Mouse (Mus musculus) kidney, postnatal 0 days (tissue): ENCODE measurements around the gene Pcyt1b. TPM values are rescaled to one million over a fixed set of nuclear protein-coding genes. Genes with fewer than 3 reads are reported as not detected.

Experiments used
- ATAC-seq: fragments of 200-750 bp; cut with Nextera tagmentation; replicated peaks from 2 replicates; pipeline ENCODE4 v1.8.0; 2017; ENCODE audit warnings: low read depth, moderate number of reproducible peaks, moderate TSS enrichment, moderate library complexity; ENCODE audit not compliant: low FRiP score
- DNase-seq: peaks from one replicate; pipeline ENCODE4 v3.0.0-alpha.2; 2016; ENCODE audit warnings: low spot score
- H3K27ac ChIP-seq: fragments of 300-500 bp; sonication (generic); 2 replicates; pipeline ENCODE4 v1.5.1; 2014; ENCODE audit warnings: mild to moderate bottlenecking
- H3K27me3 ChIP-seq: fragments of 300-500 bp; sonication (generic); 2 replicates; pipeline ENCODE4 v1.6.1; 2014; ENCODE audit warnings: low read length, mixed read lengths; ENCODE audit not compliant: insufficient read depth
- H3K36me3 ChIP-seq: fragments of 300-500 bp; sonication (generic); 2 replicates; pipeline ENCODE4 v1.6.1; 2014; ENCODE audit warnings: low read length, mixed read lengths; ENCODE audit not compliant: insufficient read depth
- H3K4me1 ChIP-seq: fragments of 300-500 bp; sonication (generic); replicated peaks from 2 replicates; pipeline ENCODE4 v1.6.1; 2014; ENCODE audit warnings: antibody characterized with exemption, low read length, mixed read lengths; ENCODE audit not compliant: insufficient read depth
- H3K4me2 ChIP-seq: fragments of 300-500 bp; sonication (generic); 2 replicates; pipeline ENCODE4 v1.6.1; 2014; ENCODE audit warnings: mild to moderate bottlenecking, low read length, moderate library complexity, mixed read lengths
- H3K4me3 ChIP-seq: fragments of 300-500 bp; sonication (generic); replicated peaks from 2 replicates; pipeline ENCODE4 v1.5.1; 2014; ENCODE audit warnings: low read depth, low read length
- H3K9ac ChIP-seq: fragments of 300-500 bp; sonication (generic); 2 replicates; pipeline ENCODE4 v1.6.1; 2014; ENCODE audit warnings: low read depth, low read length
- H3K9me3 ChIP-seq: fragments of 300-500 bp; sonication (generic); replicated peaks from 2 replicates; pipeline ENCODE4 v1.6.1; 2016; ENCODE audit warnings: low read length, inconsistent platforms, mixed read lengths
- CTCF ChIP-seq: IDR thresholded peaks from 2 replicates; pipeline ENCODE4 v1.5.1; 2016; ENCODE audit warnings: antibody characterized with exemption, low read depth, mild to moderate bottlenecking, moderate library complexity
- WGBS: fragments of 180-500 bp; shearing (Covaris S2); extraction: QIAGEN DNeasy Blood & Tissue Kit; methylation state at CpG from one replicate; pipeline ENCODE4 v1.1.7; 2014; 5-methylcytosine and 5-hydroxymethylcytosine counted together
- polyA plus RNA-seq: library from polyadenylated mRNA; unstranded; fragments of >200 nt; fragmentation: Nextera tagmentation; extraction: Ambion mirVana; gene quantifications from 2 replicates; pipeline ENCODE4 v1.2.1, GENCODE M21; 2015

Pcyt1b gene
- polyA plus RNA-seq, 1 experiment from 2014 or later, result 0.29 TPM

DNA sequence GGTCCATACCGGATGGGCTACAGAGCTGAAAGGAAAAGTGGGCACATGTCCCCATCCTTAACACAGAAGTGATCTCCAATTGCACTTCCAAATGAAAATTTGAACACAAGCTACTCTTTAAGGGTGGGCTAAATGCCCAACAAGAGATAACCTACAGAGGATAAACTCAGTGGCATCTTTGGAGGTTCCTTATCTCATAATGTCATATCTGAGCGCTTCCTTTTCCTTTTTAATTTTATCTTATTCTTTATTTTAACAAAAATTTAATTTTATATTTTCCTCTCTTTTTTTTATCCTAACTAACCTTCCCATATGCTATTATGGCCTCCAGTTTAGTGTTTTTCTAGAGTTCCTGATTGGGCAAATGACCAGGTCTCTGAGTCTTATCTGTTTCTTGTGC, 3.9 kb upstream of the Pcyt1b start:
- Histone ChIP-seq H3K4me1 (no peaks in the 10 kb centered on the region), H3K36me3 (no peaks in the 10 kb centered on the region), H3K9me3 (no peaks in the 10 kb centered on the region), H3K27ac (no peak overlapping the region), H3K27me3 (no peaks in the 10 kb centered on the region), H3K4me3 (no peak overlapping the region), H3K9ac (no peak overlapping the region), H3K4me2 (no peak overlapping the region)
- no peak for TF ChIP-seq CTCF
- WGBS, result 86% methylated on average over 2 of the region's 2 CpGs
- DNase-seq (no peak), ATAC-seq (no peak)

- H3K4me2 ChIP-seq, result no peak overlapping the region
- no peak overlapping the region for H3K4me3 ChIP-seq
- no peak for TF ChIP-seq CTCF
- WGBS, result 84% methylated on average over 5 of the region's 5 CpGs
- no peak for DNase-seq
- ATAC-seq, result no peak
- no peak overlapping the region for H3K27ac ChIP-seq
- H3K36me3 ChIP-seq, result no peaks in the 10 kb centered on the region
- no peaks in the 10 kb centered on the region for H3K4me1 ChIP-seq
- no peak overlapping the region for H3K9ac ChIP-seq
- no peaks in the 10 kb centered on the region for H3K9me3 ChIP-seq
- H3K27me3 ChIP-seq, result no peaks in the 10 kb centered on the region
These were observed 490 bp downstream of the Pcyt1b start for GRCm38 (mm10) chrX:93655153-93655552.

- 84% methylated on average over 5 of the region's 5 CpGs for WGBS
These were observed 9.4 kb downstream of the Pcyt1b start for GRCm38 (mm10) chrX:93663919-93664586.

GRCm38 (mm10) chrX:93664787-93665186, 10.1 kb downstream of the Pcyt1b start:
- ATAC-seq (no peak), DNase-seq (no peak)
- H3K9ac ChIP-seq, result no peak overlapping the region
- H3K27ac ChIP-seq, result no peak overlapping the region
- no peak overlapping the region for H3K4me3 ChIP-seq
- 66% methylated on average over 4 of the region's 4 CpGs for WGBS
- H3K4me2 ChIP-seq, result no peak overlapping the region
- H3K27me3 ChIP-seq, result no peaks in the 10 kb centered on the region
- H3K36me3 ChIP-seq, result no peaks in the 10 kb centered on the region
- TF ChIP-seq CTCF, result no peak
- H3K4me1 ChIP-seq, result no peaks in the 10 kb centered on the region
- no peaks in the 10 kb centered on the region for H3K9me3 ChIP-seq

More at GRCm38 (mm10) chrX:93663919-93664586, 9.4 kb downstream of the Pcyt1b start:
- H3K9me3 ChIP-seq, result no peaks in the 10 kb centered on the region
- H3K4me1 ChIP-seq, result no peaks in the 10 kb centered on the region
- H3K4me2 ChIP-seq, result no peak overlapping the region
- H3K9ac ChIP-seq, result no peak overlapping the region
- no peak overlapping the region for H3K27ac ChIP-seq
- ATAC-seq, result no peak
- H3K36me3 ChIP-seq, result no peaks in the 10 kb centered on the region
- TF ChIP-seq CTCF, result no peak
- no peak overlapping the region for H3K4me3 ChIP-seq
- H3K27me3 ChIP-seq, result no peaks in the 10 kb centered on the region
- no peak for DNase-seq

DNA sequence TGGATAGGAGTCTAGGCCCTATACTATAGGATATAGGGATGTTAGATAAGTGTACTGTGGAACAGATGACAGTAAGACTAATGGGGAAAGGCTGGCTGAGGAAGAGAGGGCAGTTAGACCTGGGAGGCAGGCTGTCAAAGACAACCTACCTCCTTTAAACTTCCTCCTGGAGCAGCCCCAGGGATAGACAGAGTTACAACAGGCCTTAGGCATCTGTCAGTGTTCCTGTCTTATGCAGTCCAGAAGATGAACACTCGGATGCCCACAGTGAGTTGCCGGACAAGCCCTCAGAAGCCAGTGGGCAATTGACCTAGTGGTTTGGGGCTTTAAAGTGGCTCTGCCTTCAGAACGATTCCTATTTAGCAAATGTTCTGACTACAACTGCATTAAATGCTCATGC, 19.8 kb downstream of the Pcyt1b start:
- peak overlapping the region; percentile 57; the same call in 1 of the 2 replicates for H3K4me2 ChIP-seq
- ATAC-seq, result no peak
- no peaks in the 10 kb centered on the region for H3K4me1 ChIP-seq
- TF ChIP-seq CTCF, result no peak
- H3K27me3 ChIP-seq, result peaks cover 3% of the 10 kb centered on the region; the same call in 1 of the 2 replicates
- 43% methylated on average over 3 of the region's 3 CpGs for WGBS
- no peaks in the 10 kb centered on the region for H3K36me3 ChIP-seq
- no peaks in the 10 kb centered on the region for H3K9me3 ChIP-seq
- DNase-seq, result no peak
- no peak overlapping the region for H3K9ac ChIP-seq
- no peak overlapping the region for H3K4me3 ChIP-seq
- no peak overlapping the region for H3K27ac ChIP-seq

- no peak overlapping the region for H3K27ac ChIP-seq
- no peaks in the 10 kb centered on the region for H3K4me1 ChIP-seq
- WGBS, result 21% methylated on average over 19 of the region's 19 CpGs
- peaks cover 3% of the 10 kb centered on the region; the same call in 1 of the 2 replicates for H3K27me3 ChIP-seq
- no peaks in the 10 kb centered on the region for H3K36me3 ChIP-seq
- H3K4me3 ChIP-seq, result peak overlapping the region; percentile 21
- no peak overlapping the region for H3K9ac ChIP-seq
- peak overlapping the region; percentile 57 for H3K4me2 ChIP-seq
- DNase-seq, result peak; percentile 58
- no peak for TF ChIP-seq CTCF
- H3K9me3 ChIP-seq, result no peaks in the 10 kb centered on the region
- peak; percentile 91 for ATAC-seq
These were observed 20.5 kb downstream of the Pcyt1b start for GRCm38 (mm10) chrX:93674836-93675795.
